Mouse (Mus musculus) gastrocnemius, postnatal 10 days (tissue): ENCODE data around the gene Rab5a. TPM values are rescaled to one million over a fixed set of nuclear protein-coding genes. Genes with fewer than 3 reads are reported as not detected.
"Not testable (repeated sequence)": the region's sequence is repeated elsewhere in the genome, so short reads cannot be mapped to it uniquely, and the experiment has no call there.

Experiments
- DNase-seq: peaks from one replicate; pipeline ENCODE4 v3.0.0; 2021; ENCODE audit warnings: mixed read lengths
- long read RNA-seq, 2 experiments: library from polyadenylated mRNA; stranded (forward); transcript quantifications; one replicate each; pipeline ENCODE4 v2.0.0; 2021
- total RNA-seq, 2 experiments: library from RNA; stranded (reverse); gene quantifications; 2 replicates each; pipeline ENCODE4 v1.2.3; 2021

Rab5a gene
- 10 to 100 TPM; 53.8 to 54.1 TPM for total RNA-seq
- long read RNA-seq, experiment 1, transcript Rab5a-201 (6 exons, 2,366 nt), result major isoform, 81 of 84 reads
- long read RNA-seq, experiment 1, partial matches to known transcripts, result 1 of 84 reads
- long read RNA-seq, experiment 1, other reads (novel, unspliced or antisense), result 2 of 84 reads
- long read RNA-seq, experiment 2, transcript Rab5a-201 (6 exons, 2,366 nt), result major isoform, 85 of 89 reads
- long read RNA-seq, experiment 2, partial matches to known transcripts, result 0 of 89 reads
- long read RNA-seq, experiment 2, other reads (novel, unspliced or antisense), result 4 of 89 reads

DNA sequence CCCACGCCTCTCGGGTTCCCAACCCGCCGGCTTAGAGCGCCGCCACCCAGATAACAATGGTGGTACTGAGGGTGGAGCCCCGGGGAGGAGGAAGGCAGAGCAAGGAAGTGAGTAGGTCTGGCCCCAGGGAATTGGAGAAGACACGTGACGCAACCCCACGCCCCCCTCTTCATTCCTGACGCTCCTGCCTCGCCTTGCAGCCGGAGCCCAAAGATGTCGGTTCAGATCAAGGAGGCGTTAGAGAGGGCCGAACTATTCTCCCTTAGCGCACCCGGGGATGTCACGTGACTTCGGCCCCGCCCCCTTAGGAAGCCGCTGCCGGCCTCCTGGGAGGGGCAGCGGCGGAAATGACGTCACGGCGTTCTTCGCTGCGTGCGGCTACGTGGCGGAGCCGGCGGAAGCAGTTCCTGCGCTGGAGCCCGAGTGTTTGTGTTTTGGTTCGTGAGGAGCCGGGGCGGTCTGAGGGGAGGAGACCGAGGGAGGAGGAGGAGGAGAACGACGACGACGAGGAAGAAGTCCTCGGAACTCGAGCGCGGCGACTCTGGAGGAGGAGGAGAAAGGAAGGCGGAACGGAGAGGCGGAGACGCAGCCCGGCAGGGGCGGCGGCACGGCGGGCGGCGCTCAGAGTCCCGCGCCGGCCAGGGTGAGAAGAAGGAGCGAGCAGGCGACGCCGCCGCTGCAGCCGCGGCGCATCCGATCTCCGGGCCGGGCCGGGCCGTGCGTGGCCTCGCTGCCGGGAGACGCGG, at the start of gene Rab5a:
TSS of gene Rab5a (plus strand) at position 377 of the 746 bp plus-strand sequence.
- peak; percentile 100 for DNase-seq

DNA sequence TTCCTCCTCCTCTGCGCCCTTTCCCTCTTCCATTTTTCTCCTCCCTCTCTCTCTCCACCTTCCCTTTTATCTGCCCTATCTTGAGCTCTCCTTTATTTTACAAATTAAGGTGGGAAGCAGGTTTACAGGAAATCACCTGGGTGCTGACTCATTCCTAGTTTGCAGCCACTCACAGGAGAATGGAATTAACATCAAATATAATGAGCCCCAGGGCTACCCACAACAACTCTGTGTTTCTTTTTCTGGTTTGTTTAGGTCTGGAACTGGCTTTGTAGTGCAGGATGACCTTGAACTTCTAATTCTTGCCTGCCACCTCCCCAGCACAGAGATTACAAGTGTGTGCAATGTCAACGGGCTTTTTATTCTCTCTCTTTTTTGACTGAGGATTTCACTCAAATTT, 22.9 kb upstream of the Rab5a start:
- no peak for DNase-seq

DNA sequence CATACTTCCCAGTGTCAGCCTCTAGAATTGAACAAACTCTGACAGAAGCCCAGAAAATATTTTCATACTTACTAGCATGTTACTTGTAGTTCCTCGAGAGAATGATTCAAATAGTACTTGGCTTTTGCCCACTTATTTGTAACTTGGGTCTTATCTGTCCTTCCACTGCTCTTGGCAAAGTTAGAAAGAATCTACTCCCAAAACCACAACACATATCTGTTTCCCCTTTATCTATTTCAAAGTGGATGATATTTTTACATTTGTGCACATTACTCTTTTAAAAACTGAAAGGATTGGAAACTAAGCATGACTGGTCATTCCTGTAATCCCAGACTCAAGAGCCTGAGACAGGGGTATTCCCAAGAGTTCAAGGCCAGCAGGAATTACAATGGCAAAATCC, 22.3 kb upstream of the Rab5a start:
- DNase-seq, result no peak

- peak; percentile 86 for DNase-seq
These were observed 16.2 kb upstream of the Rab5a start, which contains the start of gene Efhb for GRCm38 (mm10) chr17:53462603-53463495. TSS of gene Efhb (minus strand) at chr17:53463321.

DNA sequence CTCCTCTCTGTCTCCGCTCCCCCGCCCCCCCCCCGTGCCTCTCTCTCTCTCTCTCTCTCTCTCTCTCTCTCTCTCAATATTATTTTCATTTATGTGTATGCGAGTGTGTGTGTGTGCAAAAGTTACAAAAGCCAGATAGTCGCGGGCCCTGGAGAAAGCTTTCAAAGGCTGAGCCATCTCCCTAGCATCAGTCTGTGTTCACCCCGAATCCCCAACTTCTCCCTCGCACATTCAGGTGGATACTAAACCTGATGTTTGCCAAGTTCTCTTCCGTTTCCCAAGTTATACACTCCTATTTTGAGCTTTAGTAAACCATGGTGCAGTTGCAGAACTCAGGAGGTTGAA, 15.6 kb upstream of the Rab5a start:
- DNase-seq, result no peak

- DNase-seq, result no peak
These were observed 13.5 kb upstream of the Rab5a start for GRCm38 (mm10) chr17:53465569-53465968.

DNA sequence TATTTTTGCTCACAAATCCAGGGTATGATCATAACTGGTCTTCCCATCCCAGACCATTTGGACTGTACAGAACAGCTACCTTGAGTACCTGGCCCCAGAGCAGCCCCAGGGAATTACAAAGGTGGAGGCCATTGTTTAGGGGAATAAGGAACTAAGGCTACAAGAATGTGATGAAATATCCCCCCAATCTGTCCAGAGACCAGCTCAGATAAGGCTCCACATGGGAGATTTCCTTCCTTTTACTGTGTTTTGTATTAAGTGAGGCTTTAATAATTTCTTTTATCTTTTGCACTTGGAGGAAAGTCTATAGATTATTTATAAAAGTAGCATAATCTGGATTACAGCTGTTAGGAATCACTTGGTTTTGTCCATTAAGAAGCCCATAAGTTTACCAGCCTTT, 10.3 kb upstream of the Rab5a start:
- DNase-seq, result no peak

DNA sequence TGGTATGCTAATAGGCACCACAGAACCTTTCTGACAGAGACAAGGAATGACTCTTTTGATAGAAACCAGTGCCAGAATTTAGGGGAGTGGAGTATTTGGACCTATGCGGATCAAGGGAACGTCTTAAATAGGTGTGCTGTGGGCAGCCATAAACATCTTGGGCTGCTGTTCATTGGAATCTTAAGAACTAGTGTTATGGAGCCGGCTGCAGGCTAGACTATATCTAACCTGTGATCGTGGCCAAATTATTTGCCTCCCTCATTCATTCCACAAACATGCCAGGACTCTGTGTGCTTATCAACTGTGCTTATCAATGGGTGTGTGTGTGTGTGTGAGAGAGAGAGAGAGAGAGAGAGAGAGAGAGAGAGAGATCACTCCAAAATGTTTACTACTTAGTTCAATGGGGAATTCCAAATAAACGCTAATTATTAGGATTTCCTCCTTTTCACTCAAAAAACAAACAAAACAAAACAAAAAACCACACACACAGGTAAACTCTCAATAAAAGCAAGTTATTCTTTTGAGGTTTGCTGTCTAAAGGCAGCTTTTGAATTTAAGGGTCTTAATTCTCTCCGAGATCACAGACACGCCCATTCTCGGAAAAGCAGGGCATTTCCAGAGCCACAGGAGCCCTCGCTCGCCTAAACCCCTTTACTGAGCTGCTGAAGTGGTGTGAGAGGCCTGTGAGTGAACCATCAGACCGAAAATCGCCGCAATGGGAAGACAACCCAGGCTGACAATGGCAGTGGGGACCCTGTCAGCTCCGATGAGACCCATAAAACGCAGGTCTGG, 772 bp upstream of the Rab5a start:
- DNase-seq, result no peak

GRCm38 (mm10) chr17:53479604-53480041, 589 bp downstream of the Rab5a start:
- peak; percentile 57 for DNase-seq

DNA sequence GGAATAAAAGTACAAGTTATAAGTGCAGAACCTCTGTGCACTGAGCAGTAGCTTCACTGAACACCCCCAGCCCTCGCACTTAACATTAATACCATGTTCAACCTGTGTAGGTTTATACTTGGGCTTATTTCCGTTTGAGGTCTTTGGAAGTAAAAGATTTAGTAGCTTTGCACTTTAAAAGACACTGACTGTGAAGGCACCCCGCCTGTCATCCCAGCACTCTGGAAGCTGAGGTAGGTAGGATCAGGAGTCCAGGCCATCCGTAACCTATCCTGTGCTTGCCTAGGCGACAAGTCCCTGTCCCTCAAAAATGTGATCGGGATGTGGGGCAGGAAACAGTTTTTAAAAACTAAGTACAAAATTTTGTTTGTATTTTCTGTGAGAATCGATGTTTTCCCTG, 1.4 kb downstream of the Rab5a start:
- no peak for DNase-seq

DNA sequence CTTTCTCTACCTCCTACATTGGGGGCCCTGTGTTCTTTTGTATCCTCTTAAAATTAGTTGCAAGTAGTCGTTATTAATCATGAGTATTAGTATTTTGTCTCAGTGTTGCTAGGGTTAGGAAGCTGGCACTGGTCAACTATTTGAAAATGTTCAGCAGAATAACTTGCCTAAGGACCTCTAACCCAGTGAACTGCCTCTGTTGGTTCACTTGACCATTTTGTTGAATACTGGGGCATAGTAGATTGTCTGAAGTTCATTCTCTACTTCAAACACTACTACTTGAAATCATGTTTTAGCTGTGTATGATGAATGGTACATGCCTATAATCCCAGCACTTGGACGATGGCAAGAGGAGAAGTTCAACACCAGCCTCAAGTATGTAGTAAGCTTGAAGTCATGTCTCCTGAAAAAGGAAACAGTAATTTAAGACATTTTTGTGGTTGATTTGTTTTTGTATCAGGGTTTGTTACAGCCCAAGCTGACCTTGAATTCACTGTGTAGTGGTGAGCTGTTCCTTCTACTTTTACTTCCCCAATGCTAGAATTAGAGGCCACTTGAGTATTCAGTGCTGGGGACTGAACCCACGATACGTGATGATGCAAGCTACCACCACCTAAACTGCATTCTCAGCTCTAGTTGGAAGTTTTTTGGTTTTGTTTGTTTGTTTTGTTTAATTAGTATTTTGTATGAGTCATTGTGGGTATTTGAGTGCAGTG, 9.4 kb downstream of the Rab5a start:
- no peak for DNase-seq

- DNase-seq, result no peak
These were observed 10.0 kb downstream of the Rab5a start for GRCm38 (mm10) chr17:53489007-53489378.

DNA sequence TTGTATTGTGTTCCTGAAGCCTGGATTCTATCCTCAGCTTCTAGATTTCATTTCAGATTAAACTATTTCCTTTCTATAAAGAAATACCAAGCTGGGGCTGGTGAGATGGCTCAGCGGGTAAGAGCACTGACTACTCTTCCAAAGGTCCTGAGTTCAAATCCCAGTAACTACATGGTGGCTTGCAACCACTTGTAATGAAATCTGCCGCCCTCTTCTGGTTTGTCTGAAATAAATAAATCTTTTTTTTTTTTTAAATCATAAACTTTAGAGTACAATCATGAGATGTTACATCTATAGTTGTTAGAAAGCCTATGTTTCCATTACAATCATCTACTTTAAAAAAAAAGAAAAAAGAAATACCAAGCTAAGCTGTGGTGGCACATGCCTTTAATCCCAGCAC, 23.9 kb downstream of the Rab5a start:
- no peak for DNase-seq

DNA sequence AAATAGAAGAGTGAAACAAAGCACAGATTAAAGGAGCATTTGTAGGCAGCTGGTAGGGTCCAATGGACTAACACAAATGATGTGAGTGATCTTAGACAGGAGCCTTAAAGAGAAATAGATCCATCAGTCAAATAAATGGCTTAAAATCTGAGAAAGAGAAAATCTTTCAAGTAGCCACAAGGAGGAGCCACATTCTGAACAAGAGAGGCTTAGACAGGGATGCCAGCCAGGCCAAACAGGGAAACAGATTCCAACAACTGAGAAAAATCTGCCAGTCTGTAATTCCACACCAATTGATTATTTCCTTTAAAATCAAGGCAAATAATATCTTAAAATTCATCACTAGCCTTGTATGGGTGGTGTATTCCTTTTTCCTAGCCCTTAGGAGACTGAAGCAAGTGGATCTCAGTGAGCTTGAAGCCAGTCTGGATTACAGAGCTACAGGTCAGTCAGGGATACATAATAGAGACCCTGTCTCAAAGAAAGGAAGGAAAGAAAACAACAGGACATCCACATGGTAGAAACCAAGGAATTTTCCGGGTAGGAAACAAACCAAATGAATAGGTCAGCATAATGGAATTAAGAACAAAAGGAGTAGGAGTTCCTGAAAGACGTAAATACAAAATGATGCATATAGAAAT, 33.4 kb downstream of the Rab5a start:
- DNase-seq, result peak; percentile 16

DNA sequence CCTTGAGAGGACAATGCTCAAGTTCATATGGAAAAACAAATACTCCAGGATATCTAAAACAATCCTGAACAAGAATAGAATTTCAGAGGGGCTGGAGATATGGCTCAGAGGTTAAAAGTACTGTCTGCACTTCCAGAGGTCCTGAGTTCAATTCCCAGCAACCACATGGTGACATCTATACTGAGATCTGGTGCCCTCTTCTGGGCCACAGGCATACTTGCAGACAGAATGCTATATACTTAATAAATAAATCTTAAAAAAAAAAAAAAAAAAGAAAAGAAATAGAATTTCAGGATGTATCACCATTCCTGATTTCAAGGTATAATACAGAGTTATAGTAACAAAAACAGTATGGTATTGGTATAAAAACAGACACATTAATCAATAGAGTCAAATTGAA, 40.3 kb downstream of the Rab5a start:
- DNase-seq, result no peak

GRCm38 (mm10) chr17:53520509-53520908, 41.5 kb downstream of the Rab5a start:
- no peak for DNase-seq

DNA sequence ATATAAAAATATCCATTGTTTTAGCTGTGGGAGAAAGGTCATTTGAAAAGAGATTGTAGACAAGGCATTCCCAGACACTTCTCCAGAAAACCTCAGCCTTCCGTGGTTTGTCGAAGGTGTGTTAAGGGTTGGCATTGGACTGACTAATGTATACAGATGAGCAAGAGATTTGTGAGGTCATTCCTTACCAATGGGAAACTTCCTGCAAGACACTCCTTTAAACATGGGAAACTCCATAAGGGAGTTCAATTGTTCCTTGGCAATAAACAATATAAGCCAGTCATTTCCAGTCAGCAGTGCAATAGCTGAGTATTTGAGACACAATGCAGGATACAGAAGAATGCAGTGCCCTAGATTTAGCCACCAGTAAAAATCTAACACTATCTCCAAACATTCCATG, 49.0 kb downstream of the Rab5a start:
- DNase-seq, result no peak

GRCm38 (mm10) chr17:53531160-53531559, 52.1 kb downstream of the Rab5a start:
- DNase-seq, result no peak

DNA sequence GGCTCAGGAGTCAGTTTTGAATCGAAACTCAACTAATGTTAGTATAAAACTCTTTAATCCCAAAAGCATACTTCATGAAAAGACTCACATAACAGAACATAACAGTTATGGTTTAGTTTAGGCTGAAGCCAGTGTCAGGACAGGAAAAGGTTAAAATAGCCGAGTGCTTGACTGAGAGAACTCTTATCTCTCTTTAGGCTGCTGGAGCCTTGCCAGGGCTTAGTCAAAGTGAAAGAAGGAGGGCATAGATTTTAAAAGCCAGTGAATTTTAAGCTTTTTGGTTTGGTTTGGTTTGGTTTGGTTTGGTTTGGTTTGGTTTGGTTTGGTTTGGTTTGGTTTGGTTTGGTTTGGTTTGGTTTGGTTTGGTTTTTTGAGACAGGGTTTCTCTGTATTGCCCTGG, 53.4 kb downstream of the Rab5a start:
- DNase-seq, result no peak

- DNase-seq, result not testable (repeated sequence)
These were observed 60.3 kb downstream of the Rab5a start, which contains the start of gene Pp2d1 for GRCm38 (mm10) chr17:53539351-53539750. TSS of gene Pp2d1 (minus strand) at chr17:53539451.

DNA sequence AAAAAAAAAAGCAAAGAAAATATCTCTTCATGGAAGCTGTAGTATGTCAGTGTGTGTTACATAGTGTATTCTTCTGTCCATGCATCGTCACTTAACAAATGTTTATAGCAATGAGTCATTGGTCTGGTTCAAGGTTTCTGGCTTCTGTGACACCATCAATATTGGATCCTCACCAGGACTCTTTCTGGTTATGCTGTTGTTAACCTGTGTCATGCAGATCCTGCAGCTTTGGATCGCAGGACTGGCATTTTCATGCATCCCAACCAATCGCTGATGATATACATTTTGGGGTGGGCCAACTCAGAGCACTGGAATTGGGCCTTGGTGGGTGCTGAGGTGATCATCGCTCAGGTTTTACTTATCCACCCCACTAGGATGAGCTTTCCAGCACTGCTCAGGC, 63.5 kb downstream of the Rab5a start:
- no peak for DNase-seq
